Mouse (Mus musculus) 3T3-L1 (cell line): ENCODE measurements around the gene Herc4.
"Not testable (repeated sequence)": the region's sequence is repeated elsewhere in the genome, so short reads cannot be mapped to it uniquely, and the experiment has no call there.

ENCODE experiments used
- DNase-seq: peaks from one replicate; pipeline ENCODE4 v3.0.0-alpha.2; 2015; ENCODE audit warnings: low read depth, low spot score

The Herc4 gene

GRCm38 (mm10) chr10:63351099-63351498 is 107.5 kb downstream of the Herc4 start:
- DNase-seq = not testable (repeated sequence)

DNA sequence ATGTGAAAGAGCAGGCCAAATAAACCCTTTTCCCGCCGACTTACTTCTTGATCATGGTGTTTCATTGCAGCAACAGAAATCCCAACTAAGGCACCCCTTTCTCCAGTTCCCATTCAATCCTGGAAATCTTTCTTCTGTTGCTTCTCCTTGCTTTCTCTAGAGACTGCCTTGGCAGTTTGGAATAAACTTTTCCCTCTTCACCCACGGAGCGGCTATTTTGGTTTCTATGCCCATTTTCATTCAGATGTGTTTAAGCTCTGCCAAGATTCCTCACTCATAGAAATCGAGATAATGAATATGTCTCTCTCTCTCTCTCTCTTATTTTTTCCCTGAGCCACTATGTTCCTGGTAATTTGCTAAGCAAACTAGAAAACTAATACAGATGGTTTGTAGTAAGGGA is 108.5 kb downstream of the Herc4 start:
- no peak for DNase-seq

GRCm38 (mm10) chr10:63360502-63360901 is 116.9 kb downstream of the Herc4 start:
- DNase-seq = no peak

GRCm38 (mm10) chr10:63365918-63366455 is 122.4 kb downstream of the Herc4 start:
- no peak for DNase-seq

- DNase-seq = no peak
Observed at GRCm38 (mm10) chr10:63367386-63367785, 123.8 kb downstream of the Herc4 start.
